Mouse (Mus musculus): ENCODE data around the gene Acin1. TPM values are rescaled to one million over a fixed set of nuclear protein-coding genes. Genes with fewer than 3 reads are reported as not detected.
A peak's percentile ranks its signal among the peaks of the same experiment; 100 is the strongest.

Acin1 gene
- polyA plus RNA-seq, 1 experiment: 40.2 TPM

DNA sequence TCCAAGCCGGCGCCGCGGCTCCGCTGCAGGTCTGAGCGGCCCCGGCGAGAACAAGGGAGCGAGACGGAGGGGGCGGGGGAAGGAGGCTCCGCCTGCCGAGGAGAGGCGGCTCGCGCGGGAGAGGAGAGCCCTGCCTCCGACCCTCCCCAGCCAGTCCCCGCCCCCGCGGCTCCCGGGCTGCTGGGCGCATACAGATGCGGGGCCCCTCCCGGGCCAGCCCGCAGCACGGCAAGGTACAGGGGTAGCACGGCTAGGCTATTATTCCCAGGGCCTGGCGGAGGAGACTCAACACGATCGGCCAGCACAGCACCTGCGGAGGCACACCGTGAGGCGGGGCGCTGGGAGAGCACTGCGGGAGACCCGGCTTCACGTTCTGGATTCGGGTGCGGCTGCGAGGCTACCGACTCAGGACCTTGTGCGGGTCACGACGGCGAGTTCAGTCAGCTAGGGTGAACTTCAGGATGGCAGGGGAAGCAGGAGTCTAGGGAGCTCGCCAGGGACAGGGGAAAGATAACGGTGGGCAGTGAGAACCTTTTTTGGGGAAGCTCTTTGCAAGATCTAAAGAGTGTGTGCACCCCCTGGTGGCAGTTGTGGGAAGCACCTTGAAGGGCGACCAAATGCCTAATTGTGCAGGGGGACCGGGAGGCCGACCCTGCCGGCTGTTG is 45.3 kb downstream of the Acin1 start, which contains the start of gene Cdh24:
TSS of gene Cdh24 (minus strand) at position 60 of the 665 bp plus-strand sequence.
- TF ChIP-seq TAL1 (IDR thresholded peaks at IDR 0.05; ENCODE audit: low read length) (no peak), GATA1 (IDR thresholded peaks at IDR 0.05; ENCODE audit: low read length) (peak; percentile 25; the same call in 1 of the 2 replicates)
- Histone ChIP-seq H3K27me3 (ENCODE audit: control insufficient read depth) (peaks cover 27% of the 10 kb centered on the region), H3K4me1 (ENCODE audit: control insufficient read depth) (peaks cover 15% of the 10 kb centered on the region), H3K9me3 (ENCODE audit: control insufficient read depth, low read length) (no peaks in the 10 kb centered on the region; the same call in 1 of the 2 replicates), H3K4me3 (replicated peaks) (peak within 1 kb of the TSS; percentile 75), H3K36me3 (ENCODE audit: control insufficient read depth) (peaks cover 57% of the 10 kb centered on the region)

DNA sequence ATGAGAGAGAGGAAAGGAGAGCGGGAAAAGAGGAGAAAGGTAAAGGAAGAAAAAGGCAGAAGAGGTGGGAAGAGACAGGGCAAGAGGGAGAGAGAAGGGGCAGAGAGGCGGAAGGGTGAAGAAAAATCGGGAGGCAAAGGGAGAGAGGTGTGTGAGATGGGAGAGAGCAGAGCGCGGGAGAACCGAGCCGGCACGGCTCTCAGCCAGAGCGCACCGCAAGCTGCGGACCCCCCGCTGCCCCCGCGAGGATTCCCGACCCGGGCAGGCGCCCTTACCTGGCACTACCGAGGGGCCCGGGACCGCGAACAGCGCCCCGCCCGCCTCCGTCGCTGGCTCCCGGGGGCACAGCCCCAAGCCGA is 45.8 kb downstream of the Acin1 start, which contains the start of gene Gm17606:
TSS of gene Gm17606 (plus strand) at position 7 of the 359 bp plus-strand sequence.
- peaks cover 27% of the 10 kb centered on the region for H3K27me3 ChIP-seq (ENCODE audit: control insufficient read depth)
- peak within 1 kb of the TSS; percentile 75 for H3K4me3 ChIP-seq (replicated peaks)
- peaks cover 15% of the 10 kb centered on the region for H3K4me1 ChIP-seq (ENCODE audit: control insufficient read depth)
- no peaks in the 10 kb centered on the region; the same call in 1 of the 2 replicates for H3K9me3 ChIP-seq (ENCODE audit: control insufficient read depth, low read length)
- no peak for TF ChIP-seq TAL1 (IDR thresholded peaks at IDR 0.05; ENCODE audit: low read length)
- TF ChIP-seq GATA1 (IDR thresholded peaks at IDR 0.05; ENCODE audit: low read length): no peak
- peaks cover 54% of the 10 kb centered on the region for H3K36me3 ChIP-seq (ENCODE audit: control insufficient read depth)

- H3K4me3 ChIP-seq (replicated peaks): no peak overlapping the region
- peaks cover 46% of the 10 kb centered on the region for H3K36me3 ChIP-seq (ENCODE audit: control insufficient read depth)
Observed at GRCm38 (mm10) chr14:54640121-54640520, 46.6 kb downstream of the Acin1 start.

DNA sequence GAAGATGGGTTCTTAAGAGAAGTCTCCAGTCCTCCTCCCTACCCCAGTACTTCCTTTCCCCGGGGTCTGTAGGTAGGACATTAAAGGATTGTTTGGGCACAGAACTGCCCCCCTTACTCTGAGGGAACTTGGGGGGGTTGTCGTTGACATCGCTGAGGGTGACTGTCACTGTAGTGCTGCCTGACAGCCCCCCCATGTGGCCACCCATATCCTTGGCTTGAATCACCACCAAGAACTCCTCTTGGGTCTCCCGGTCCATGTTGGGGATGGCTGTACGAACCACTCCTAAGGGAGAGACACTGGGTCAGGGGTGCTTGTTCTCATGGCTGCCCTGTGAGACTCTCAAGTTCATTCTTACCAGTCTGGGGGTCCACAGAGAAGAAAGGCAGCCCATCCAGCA is 48.5 kb downstream of the Acin1 start:
- no peak overlapping the region for H3K4me3 ChIP-seq (replicated peaks)

More at GRCm38 (mm10) chr14:54640121-54640520, 46.6 kb downstream of the Acin1 start:
- Histone ChIP-seq H3K9me3 (ENCODE audit: control insufficient read depth, low read length) (no peaks in the 10 kb centered on the region; the same call in 1 of the 2 replicates), H3K27me3 (ENCODE audit: control insufficient read depth) (peaks cover 27% of the 10 kb centered on the region), H3K4me1 (ENCODE audit: control insufficient read depth) (peaks cover 15% of the 10 kb centered on the region)
- TF ChIP-seq GATA1 (IDR thresholded peaks at IDR 0.05; ENCODE audit: low read length): no peak
- TF ChIP-seq TAL1 (IDR thresholded peaks at IDR 0.05; ENCODE audit: low read length): no peak

GRCm38 (mm10) chr14:54636954-54637353 is 49.8 kb downstream of the Acin1 start:
- no peak overlapping the region for H3K4me3 ChIP-seq (replicated peaks)
- TF ChIP-seq GATA1 (IDR thresholded peaks at IDR 0.05; ENCODE audit: low read length): peak; percentile 35; the same call in 1 of the 2 replicates
- TF ChIP-seq TAL1 (IDR thresholded peaks at IDR 0.05; ENCODE audit: low read length): no peak
- H3K27me3 ChIP-seq (ENCODE audit: control insufficient read depth): peaks cover 27% of the 10 kb centered on the region
- H3K4me1 ChIP-seq (ENCODE audit: control insufficient read depth): peaks cover 15% of the 10 kb centered on the region
- no peaks in the 10 kb centered on the region for H3K9me3 ChIP-seq (ENCODE audit: control insufficient read depth, low read length)
- peaks cover 29% of the 10 kb centered on the region for H3K36me3 ChIP-seq (ENCODE audit: control insufficient read depth)

More for the DNA sequence above, 48.5 kb downstream of the Acin1 start:
- TF ChIP-seq GATA1 (IDR thresholded peaks at IDR 0.05; ENCODE audit: low read length): no peak
- Histone ChIP-seq H3K4me1 (ENCODE audit: control insufficient read depth) (peaks cover 15% of the 10 kb centered on the region), H3K36me3 (ENCODE audit: control insufficient read depth) (peaks cover 32% of the 10 kb centered on the region), H3K9me3 (ENCODE audit: control insufficient read depth, low read length) (no peaks in the 10 kb centered on the region), H3K27me3 (ENCODE audit: control insufficient read depth) (peaks cover 27% of the 10 kb centered on the region)

DNA sequence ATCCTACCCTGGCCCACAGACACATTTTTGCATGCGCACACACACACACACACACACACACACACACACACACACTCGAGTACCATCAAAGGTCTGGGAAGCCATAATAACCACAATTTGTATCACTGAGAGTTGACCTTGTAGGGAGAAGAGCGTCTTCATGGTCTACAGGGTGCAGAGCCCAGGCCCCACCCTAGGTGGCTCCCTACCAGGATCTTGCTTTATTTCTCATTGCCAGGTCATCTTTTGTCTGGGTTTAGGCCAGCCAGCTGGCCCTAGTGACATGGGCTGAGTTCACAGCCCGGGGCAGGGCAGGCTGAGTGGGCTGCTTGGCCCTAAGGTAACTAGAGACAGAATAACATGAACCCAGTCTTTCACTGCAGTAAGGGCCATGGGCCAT is 52.5 kb downstream of the Acin1 start:
- Histone ChIP-seq H3K4me3 (replicated peaks) (no peak overlapping the region), H3K36me3 (ENCODE audit: control insufficient read depth) (peaks cover 32% of the 10 kb centered on the region), H3K4me1 (ENCODE audit: control insufficient read depth) (peaks cover 12% of the 10 kb centered on the region), H3K27me3 (ENCODE audit: control insufficient read depth) (peaks cover 3% of the 10 kb centered on the region), H3K9me3 (ENCODE audit: control insufficient read depth, low read length) (no peaks in the 10 kb centered on the region)
- TF ChIP-seq TAL1 (IDR thresholded peaks at IDR 0.05; ENCODE audit: low read length): no peak
- no peak for TF ChIP-seq GATA1 (IDR thresholded peaks at IDR 0.05; ENCODE audit: low read length)

GRCm38 (mm10) chr14:54632252-54632651 is 54.5 kb downstream of the Acin1 start:
- H3K36me3 ChIP-seq (ENCODE audit: control insufficient read depth): peaks cover 29% of the 10 kb centered on the region
- H3K27me3 ChIP-seq (ENCODE audit: control insufficient read depth): no peaks in the 10 kb centered on the region
- no peak overlapping the region for H3K4me3 ChIP-seq (replicated peaks)
- TF ChIP-seq GATA1 (IDR thresholded peaks at IDR 0.05; ENCODE audit: low read length) (no peak), TAL1 (IDR thresholded peaks at IDR 0.05; ENCODE audit: low read length) (no peak)
- H3K9me3 ChIP-seq (ENCODE audit: control insufficient read depth, low read length): no peaks in the 10 kb centered on the region
- H3K4me1 ChIP-seq (ENCODE audit: control insufficient read depth): peaks cover 12% of the 10 kb centered on the region

DNA sequence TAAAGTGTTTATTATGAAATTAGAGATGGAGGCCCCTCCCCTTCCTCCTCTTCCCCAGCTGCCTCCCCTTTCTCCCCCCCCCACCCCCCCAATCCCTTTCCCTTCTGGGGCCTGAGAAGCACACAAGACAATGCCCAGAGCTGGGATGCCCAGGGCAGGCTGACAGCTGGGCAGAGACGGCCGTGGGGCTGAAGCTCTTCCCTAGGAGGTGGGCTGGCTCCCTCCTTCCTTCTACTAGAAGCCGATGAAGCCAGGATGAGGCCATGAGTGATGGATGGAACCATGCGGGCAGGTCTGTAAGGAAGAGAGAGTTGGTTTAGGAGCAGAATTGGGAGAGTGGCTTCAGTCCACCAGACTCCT is 55.5 kb downstream of the Acin1 start:
- TF ChIP-seq GATA1 (IDR thresholded peaks at IDR 0.05; ENCODE audit: low read length): no peak
- no peak for TF ChIP-seq TAL1 (IDR thresholded peaks at IDR 0.05; ENCODE audit: low read length)
- H3K27me3 ChIP-seq (ENCODE audit: control insufficient read depth): no peaks in the 10 kb centered on the region; the same call in 1 of the 2 replicates

DNA sequence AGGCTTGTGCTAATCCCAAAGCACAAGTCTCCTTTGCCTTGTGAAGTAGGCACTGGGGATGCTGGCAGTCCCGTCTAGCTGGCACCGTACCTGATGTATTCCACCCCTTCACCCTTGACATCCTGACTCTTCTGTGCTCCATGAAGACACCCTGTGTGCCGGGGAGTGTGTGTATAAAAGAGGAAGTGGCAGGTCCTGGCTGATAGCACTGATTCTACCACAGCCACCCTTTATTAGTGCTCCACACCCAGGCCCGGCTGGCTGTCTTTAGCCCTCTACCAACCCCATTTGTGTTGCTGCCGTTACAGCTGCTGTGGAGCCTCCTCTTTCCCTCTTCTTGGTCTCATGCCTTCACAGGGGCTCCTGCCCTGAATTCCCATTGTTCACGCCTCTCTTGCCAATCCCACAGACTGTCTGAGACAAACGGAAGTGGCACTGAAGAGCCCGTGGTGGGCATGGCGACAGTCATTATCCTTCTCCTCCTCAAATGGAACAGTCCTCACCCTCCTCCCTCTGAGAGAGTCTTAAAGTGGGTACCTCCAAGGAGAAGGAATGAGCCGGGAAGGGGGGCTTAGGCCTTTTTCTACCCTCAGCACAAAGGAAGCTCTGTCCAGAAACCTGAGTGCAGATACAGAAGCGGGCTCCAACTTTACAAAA is 56.0 kb downstream of the Acin1 start:
- TF ChIP-seq GATA1 (IDR thresholded peaks at IDR 0.05; ENCODE audit: low read length) (no peak), TAL1 (IDR thresholded peaks at IDR 0.05; ENCODE audit: low read length) (no peak)
- no peaks in the 10 kb centered on the region for H3K9me3 ChIP-seq (ENCODE audit: control insufficient read depth, low read length)
- peaks cover 1% of the 10 kb centered on the region for H3K27me3 ChIP-seq (ENCODE audit: control insufficient read depth)
- no peak overlapping the region for H3K4me3 ChIP-seq (replicated peaks)
- H3K36me3 ChIP-seq (ENCODE audit: control insufficient read depth): peaks cover 21% of the 10 kb centered on the region
- peaks cover 12% of the 10 kb centered on the region for H3K4me1 ChIP-seq (ENCODE audit: control insufficient read depth)

More for the DNA sequence above, 55.5 kb downstream of the Acin1 start:
- no peaks in the 10 kb centered on the region for H3K9me3 ChIP-seq (ENCODE audit: control insufficient read depth, low read length)
- no peak overlapping the region for H3K4me3 ChIP-seq (replicated peaks)
- peaks cover 12% of the 10 kb centered on the region for H3K4me1 ChIP-seq (ENCODE audit: control insufficient read depth)
- H3K36me3 ChIP-seq (ENCODE audit: control insufficient read depth): peaks cover 23% of the 10 kb centered on the region
